Mouse (Mus musculus): Measurements from ENCODE around the gene Rab5c.
A peak's percentile ranks its signal among the peaks of the same experiment; 100 is the strongest.

Gene Rab5c

GRCm38 (mm10) chr11:100697921-100698320 is 40.1 kb downstream of the Rab5c start:
- DNase-seq (ENCODE audit: low spot score), result no peak

GRCm38 (mm10) chr11:100694926-100695325 is 43.1 kb downstream of the Rab5c start:
- peak; percentile 59 for DNase-seq (ENCODE audit: low spot score)

GRCm38 (mm10) chr11:100693154-100693553 is 44.9 kb downstream of the Rab5c start:
- DNase-seq (ENCODE audit: low spot score), result no peak

- DNase-seq (ENCODE audit: low spot score), result no peak
Measured at GRCm38 (mm10) chr11:100692164-100692616, 45.8 kb downstream of the Rab5c start, which contains the start of gene Zfp385c. Gene Zfp385c (minus strand): TSS chr11:100692455.

DNA sequence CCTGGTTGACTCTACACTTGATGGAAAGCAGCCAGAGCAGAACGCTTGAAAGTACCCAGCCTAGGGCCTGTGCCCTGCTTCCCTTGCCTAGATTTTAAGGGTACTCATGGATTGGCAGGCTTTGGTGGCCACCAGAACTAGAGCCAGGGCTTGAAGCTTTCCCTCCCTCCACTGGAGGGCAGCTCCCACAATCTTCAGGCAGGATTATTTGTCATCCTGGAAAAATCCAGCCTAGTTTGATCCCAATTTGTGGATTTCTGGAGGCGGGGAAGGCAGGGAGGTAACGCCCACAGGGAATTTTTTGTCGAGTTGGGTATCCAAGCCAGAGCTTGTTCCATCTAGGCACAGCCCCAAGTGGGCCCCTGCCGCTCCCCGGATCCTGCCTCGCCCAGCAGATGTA is 47.6 kb downstream of the Rab5c start:
- DNase-seq (ENCODE audit: low spot score), result no peak

DNA sequence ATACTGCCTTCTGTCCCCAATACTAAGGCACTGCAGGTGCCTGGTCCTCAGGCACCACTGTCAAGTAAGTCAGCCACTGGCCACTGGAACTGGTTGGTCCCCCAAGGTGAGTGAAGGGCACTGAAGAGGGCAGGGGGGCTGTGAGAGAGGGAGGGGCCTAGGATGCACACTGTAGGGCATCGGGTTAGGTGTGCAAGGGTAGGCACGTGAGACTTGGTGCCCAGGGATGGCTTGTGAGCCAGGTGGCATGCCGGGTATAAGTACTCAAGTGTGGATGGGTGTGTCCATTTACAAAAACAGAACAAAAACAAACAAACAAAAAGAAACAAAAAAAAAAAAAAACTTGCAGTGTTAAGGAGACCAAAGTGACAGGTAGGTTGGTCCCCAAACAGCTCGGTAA is 49.6 kb downstream of the Rab5c start:
- DNase-seq (ENCODE audit: low spot score), result no peak

- no peak for DNase-seq (ENCODE audit: low spot score)
Measured at GRCm38 (mm10) chr11:100687265-100687664, 50.8 kb downstream of the Rab5c start.

DNA sequence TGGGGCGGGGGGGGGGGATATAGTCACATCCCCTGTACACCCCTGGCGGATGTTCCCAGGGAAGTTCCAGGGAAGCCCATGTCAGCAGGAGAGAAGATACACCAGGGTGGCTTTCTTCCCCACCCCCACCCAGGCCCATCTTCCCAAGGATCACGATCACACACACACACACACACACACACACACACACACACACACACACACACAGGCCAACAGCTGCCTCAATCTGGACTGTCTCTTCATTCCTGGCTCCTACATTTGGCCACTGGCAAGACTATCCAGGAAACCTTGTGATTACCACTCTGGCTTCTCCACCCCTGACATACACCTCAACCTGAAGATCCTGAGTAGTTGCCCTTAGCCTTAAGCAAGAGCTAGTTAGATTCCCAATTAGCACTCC is 52.6 kb downstream of the Rab5c start:
- DNase-seq (ENCODE audit: low spot score), result no peak

DNA sequence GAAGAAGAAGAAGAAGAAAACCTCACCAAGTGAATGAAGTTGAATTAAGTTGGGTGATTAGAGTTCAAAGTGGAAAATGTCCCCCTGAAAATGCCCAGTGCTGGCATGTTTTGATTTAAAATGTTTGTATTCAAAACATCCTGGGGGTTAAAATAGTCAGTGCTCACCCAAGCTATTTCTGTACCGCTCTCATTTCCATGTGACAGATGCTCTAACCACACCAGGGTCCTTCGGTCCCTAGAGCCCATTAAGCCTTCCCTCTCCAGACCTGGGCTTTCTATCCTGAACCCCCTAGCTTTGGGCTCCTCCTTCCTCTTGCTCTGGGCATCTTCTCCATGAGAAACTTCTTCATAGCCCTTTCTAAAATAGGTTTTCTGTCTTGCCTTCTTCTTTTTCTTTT is 53.9 kb downstream of the Rab5c start:
- no peak for DNase-seq (ENCODE audit: low spot score)

- DNase-seq (ENCODE audit: low spot score), result no peak
Measured at GRCm38 (mm10) chr11:100682526-100682925, 55.5 kb downstream of the Rab5c start.

- no peak for DNase-seq (ENCODE audit: low spot score)
Measured at GRCm38 (mm10) chr11:100681826-100682225, 56.2 kb downstream of the Rab5c start.

DNA sequence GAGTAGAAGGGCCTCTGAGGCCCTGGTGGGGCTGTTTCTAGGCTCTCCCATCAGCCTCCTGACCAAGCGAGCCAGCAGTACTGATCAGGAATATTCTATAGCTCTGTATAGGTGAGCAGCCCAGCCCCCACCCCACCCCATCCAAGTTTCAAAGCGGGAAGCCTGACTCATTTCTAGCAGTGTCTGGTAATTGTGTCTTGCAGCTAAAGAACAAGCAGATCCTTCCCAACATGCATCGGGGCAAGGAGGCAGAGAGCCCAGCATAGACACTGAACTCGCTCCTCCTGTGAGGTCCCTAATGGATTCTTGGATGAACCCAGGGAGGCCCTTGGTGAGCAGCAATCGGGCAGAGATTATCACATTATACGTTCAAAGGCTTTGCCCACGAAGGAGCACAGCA is 60.2 kb downstream of the Rab5c start:
- DNase-seq (ENCODE audit: low spot score), result no peak

DNA sequence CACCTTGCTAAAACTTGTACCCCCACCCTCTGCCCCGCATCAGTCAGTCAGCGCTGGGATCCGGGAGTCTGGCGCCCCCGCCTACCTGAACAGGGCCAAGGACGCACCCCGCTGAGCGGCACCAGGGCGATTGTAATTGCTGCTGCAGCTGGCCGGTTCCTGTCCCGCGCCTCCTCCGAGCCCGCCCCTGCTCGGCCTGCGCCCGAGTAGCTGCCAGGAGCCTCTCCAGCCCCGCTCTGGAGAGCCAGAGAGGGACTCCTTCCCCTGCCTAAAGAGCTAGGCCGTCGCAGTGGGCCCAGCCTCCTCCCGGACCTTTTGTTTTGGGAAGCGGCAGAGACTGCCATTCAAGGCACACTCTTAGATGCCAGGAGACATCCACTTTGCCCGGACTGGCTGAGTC is 64.8 kb downstream of the Rab5c start:
- peak; percentile 28 for DNase-seq (ENCODE audit: low spot score)

DNA sequence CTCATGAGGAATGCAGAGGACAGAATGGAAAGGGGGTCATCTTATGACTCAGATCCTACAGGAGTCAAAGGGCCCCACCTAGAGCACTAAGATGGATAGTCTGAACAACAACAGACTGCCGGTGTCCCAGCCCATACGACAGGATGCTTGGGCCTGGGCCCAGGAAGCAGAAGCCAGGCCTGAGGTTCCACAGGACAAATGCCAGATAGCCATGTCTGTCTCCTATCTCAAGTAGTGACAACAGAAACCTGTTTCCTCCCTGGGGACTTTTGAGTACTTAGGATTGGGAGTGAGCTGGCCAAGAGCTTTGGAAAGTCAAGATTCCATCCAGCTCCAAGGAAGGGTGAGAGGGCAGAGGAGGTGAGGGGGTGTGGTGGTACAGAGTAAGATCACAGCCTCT is 66.1 kb downstream of the Rab5c start:
- peak; percentile 80 for DNase-seq (ENCODE audit: low spot score)

DNA sequence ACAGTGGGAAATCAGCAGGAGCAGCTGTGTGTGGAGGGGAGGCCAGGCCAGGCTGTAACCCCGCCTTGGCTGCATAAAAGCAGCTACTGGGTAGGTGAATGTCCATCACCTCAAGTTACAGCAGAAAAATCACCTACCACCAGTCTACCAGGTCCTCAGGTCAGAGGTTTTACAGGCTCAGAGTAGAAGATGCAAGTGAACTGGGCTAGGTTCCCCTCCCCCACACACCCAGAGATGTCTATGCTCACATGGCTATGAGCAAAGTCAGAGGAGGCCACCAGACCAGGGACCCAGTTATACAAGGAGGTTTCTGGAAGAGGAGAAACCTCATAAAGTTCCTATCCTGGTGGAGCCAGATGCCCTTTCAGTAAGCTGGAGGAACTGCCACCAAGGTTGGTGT is 67.0 kb downstream of the Rab5c start:
- no peak for DNase-seq (ENCODE audit: low spot score)

Measured in MN1 (cell line).